Mouse (Mus musculus) T-helper 1 cell (primary cell): ENCODE measurements around the gene Cd248.

Experiments used
- in situ Hi-C: fragments of 300-600 bp; cut with MboI, MseI; formaldehyde crosslinking; loops from one replicate; pipeline ENCODE4 v1.15.1; 2025; ENCODE audit warnings: high pct_unique_total_duplicates

Gene Cd248

DNA sequence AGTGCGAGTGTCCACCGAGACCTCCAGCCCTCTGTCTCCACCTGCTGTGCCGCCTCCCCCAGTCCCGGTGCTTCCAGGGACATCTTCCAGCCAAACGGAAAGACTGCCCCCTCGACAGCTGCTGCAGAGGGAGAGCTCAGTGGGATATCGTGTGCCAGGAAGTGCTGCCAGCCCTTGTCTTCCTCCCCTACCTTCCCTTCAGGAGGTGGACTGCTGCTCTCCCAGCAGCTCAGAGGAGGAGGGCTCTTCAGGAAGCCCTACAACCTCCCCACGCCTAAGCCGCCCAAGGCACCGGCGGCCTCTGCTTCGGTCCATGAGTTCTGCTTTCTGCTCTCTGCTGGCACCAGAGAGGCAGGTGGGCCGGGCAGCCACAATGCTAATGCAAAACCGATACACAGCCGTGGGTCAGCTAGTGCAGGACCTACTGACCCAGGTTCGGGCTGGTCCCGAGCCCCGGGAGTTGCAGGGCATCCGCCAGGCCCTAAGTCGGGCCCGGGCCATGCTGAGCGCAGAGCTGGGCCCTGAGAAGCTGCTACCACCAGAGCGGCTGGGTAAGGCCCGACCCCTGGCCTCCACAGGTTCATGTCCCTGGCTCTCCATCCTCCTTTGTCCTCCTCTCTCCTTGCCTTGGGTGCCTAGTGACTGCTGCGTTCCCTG is 15.6 kb upstream of the Cd248 start:
- in situ Hi-C loops, result no loop called here

- in situ Hi-C loops, result no loop called here
Observed at GRCm38 (mm10) chr19:5052853-5053252, 15.0 kb upstream of the Cd248 start.

- in situ Hi-C loops, result no loop called here
Observed at GRCm38 (mm10) chr19:5053909-5054308, 14.0 kb upstream of the Cd248 start.

GRCm38 (mm10) chr19:5056251-5056650 is 11.6 kb upstream of the Cd248 start:
- in situ Hi-C loops, result no loop called here

- in situ Hi-C loops, result no loop called here
Observed at GRCm38 (mm10) chr19:5057876-5058775, 9.8 kb upstream of the Cd248 start.

DNA sequence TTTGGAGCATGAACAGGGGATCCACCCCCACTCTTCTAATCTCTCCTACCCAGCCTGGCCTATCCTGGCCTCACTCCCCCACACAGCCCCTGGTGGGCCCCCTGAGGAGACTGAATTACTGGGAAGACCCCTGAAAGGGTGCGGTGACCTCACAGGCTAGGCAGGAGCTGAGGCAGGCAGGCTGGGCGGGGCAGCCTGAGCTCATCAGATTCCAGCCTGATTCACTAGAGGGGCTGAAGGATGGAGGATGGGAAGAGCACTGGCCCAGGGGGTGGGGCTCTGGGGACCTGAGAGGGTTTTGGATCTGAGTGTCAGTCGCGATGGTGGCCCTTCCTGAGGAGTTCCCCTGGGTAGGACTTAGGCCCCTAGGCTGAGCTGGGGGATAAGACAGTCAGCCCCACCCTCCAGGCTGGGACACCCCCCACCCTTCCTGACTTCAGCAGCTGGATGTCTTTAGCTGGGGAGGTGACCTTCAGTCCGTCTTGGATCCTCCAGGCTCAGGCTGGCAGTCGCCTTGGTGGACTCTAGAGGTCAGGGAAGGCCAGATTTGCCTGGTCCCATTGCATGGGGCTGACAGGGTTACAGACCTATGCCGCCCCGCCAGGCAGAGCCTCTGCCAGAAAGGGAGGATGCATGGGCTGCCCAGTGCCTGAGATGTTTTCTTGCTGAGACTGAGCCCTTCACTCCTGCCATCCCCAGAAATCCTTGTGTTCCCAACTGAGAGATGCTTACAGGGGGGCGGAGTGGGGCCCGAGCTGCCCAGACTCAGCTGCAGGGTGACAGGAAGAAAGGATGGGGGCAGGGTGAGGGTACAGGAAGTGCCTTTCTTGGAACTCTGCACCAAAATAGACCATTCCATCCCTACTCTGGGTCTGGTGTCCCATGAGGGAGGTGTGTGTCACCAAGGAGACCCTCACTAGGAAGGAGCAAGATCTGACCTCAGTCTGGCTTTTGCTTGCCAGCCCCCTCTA is 8.8 kb upstream of the Cd248 start:
- in situ Hi-C loops, result no loop called here

DNA sequence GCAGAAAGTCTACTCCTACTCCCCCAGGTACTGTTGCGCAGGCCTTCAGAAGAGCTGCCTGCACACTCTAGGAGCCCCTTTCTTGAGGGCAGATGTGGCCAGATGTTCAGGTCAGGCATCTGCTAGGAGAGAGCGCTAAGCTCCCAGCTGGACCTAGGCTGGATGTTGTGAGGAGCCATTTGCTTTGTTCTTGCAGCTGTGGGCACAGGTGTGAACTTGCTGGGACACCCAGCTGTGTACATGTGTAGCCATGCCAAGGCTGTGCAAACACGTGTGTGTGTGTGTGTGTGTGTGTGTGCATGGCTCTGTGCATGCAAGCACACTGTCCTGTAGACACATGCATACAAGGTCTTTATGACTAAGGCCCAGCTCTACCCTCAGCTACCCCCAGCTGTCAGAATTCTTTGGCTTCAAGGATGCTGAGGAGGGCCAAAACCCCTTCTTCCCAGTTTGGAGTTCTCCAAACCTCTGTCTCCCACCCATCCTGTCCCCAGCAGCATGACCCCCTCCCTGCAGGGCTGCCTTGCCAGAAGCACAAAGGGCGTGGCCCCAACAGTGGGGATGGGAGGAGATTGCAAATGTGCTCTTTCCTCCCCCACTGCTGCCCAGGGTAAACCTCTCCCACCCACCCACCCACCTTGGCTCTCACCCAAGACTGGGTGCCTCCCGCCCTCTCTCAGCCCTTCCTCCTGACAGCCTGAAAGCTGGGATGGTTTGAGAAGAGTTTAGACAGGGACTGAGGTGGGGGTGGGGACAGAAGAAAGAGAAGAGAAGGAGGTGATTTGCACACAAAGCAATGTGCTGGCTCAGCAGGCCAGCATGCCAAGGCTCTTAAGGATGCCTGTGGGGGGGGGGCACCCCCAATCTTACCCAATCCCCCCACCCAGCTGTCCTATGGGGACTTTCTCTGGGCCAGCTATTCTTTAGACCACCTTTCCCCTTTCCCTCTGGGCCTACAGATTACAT is 7.2 kb upstream of the Cd248 start:
- in situ Hi-C loops, result no loop called here

DNA sequence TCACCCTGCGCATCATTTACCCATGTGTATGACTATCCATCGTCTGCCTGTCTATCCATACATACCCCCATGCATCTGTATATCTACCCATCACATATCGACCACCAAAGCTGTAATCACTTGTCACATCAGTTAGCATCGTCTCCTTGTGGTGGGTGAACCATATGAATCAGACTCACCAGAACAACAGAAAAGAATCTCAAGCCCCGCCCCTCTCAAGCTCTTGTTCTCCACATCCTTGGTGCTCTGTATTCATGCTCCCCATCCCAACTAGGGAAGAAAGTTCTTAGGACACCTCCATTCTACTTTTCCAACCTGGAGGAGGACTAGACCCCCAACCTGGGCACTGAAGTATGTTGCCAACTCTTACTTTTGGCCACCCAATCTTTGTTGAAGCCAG is 5.8 kb upstream of the Cd248 start:
- in situ Hi-C loops, result no loop called here

- in situ Hi-C loops, result no loop called here
Observed at GRCm38 (mm10) chr19:5062446-5062845, 5.4 kb upstream of the Cd248 start.

DNA sequence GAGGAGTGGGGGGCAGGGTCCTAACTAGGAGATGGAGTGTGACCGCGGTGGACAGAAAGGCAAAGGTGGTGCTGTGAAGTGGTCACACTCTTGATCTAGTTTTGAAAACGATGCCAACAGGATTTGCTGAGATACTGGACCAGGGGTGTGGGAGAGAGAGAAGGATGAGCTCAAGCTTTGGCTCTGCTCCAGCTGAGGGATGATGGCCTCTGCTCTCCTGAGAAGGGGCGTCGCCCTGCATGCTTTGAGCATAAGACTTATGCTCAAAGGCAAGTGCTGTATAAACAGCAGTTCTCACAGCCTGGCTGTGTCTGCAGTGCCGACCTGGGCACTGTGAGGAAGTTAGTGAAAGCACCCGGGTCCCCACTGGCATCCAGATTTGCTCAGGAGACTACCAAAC is 2.8 kb upstream of the Cd248 start:
- in situ Hi-C loops, result no loop called here

GRCm38 (mm10) chr19:5067040-5067799 is 658 bp upstream of the Cd248 start:
- in situ Hi-C loops, result no loop called here

GRCm38 (mm10) chr19:5068570-5069234 is 824 bp downstream of the Cd248 start:
- in situ Hi-C loops, result no loop called here

DNA sequence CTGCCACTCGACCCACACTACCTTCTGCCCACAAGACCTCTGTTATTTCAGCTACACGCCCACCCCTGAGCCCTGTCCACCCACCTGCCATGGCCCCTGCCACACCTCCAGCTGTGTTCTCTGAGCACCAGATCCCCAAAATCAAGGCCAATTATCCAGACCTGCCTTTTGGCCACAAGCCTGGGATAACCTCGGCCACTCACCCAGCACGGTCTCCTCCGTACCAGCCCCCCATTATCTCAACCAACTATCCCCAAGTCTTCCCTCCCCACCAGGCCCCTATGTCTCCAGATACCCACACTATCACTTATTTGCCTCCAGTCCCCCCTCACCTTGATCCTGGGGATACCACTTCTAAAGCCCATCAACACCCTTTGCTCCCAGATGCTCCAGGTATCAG is 1.6 kb downstream of the Cd248 start:
- in situ Hi-C loops, result no loop called here

DNA sequence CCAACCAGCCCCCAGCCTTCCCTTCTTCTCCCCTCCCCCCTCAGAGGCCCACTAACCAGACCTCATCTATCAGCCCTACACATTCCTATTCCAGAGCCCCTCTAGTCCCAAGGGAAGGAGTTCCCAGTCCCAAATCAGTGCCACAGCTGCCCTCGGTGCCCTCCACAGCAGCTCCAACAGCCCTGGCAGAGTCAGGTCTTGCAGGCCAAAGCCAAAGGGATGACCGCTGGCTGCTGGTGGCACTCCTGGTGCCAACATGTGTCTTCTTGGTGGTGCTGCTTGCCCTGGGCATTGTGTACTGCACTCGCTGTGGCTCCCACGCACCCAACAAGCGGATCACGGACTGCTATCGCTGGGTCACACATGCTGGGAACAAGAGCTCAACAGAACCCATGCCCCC is 2.1 kb downstream of the Cd248 start:
- in situ Hi-C loops, result no loop called here

DNA sequence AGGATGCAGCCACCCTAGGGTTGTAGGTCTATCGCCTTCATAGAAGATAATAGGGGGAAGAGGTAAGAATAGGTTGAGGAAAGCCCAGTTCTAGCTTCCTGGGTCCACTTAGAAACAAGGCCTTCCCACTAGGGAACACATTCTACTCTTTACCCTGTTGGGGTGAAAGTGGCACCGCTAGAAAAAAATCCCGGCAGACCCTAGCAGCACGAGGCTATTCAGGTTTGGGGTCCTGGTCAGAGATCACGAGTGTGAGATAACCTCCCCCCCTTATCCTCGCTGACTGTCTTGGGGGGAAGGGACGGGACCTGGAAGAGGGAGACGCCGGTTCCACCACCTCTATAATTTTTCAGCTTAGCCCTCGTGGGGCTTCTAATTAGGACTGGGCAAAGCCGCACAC is 3.2 kb downstream of the Cd248 start:
- in situ Hi-C loops, result no loop called here

DNA sequence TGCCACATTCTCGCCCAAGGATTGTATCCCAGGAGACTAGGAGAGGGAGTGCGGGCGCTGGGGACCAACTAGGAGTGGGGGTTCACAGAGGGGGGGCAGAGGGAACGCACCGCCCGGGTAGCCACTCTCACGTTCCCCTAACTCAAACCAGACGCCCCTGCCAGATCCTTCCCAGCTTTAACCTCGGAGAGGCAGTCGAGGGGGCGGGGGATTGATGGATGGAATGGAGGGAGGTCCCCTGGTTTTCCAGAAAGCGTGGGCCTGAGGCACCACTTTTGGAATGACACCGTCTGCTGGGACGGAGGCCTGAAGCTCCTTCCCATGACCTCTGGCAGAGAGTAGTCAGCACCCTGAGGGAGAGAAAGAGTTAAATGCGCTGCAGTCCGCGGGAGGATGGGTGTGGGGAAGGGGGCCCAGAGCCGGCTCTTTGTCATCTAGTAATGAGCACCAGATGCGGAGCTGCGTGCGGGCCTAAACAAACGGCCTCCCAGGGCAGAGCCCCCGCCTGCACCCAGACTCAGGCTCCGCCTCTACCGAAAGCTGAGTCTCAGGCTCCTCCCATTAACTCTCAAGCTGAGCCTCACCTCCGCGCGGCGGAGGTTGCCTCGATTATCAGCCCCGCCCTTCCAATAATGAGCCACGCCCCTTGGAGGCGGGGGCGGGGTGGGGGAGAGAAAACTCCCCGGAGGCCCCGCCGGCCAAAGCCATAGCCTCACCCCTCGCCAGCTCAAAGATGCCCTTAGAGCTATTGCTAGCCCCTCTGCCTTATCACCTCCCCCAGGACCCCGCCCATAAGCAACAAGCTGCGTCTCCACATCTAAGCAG is 3.9 kb downstream of the Cd248 start:
- in situ Hi-C loops, result no loop called here

DNA sequence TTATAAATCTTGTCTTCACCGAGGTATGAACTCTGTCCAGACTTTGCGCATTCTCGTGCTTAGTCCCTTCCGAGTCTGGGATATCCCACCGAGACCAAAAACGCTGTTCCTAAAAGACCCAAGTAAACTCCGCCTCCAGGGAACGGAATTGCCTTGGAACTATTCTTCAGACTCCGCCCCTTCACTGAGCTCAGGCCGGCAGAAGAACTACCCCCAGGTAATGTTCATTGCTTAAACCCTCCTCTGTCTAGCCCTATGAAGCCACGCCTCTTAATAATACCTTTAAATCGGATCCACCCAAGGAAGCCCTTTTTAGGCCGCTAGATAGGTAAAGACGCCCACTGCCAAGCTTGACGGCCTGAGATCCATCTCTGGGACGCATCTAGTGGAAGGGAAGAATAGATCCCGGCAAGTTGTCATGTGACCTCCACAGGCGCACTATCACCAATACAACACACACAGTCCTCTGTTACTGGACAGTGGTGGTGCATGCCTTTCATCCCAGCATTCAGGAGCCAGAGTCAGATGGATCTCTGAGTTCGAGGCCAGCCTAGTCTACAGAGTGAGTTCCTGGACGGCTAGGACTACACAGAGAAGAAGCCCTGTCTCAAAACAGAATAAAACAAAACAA is 4.6 kb downstream of the Cd248 start:
- in situ Hi-C loops, result no loop called here

- in situ Hi-C loops, result no loop called here
Observed at GRCm38 (mm10) chr19:5073028-5073427, 5.2 kb downstream of the Cd248 start.
